Mouse (Mus musculus) small intestine, adult 2 months (tissue): Measurements from ENCODE around the gene Snapc1.

Experiments
- CTCF ChIP-seq: fragments of 200-500 bp; IDR thresholded peaks from 2 replicates; pipeline ENCODE4 v1.5.1; 2012; ENCODE audit warnings: low read depth, mild to moderate bottlenecking, control low read depth, inconsistent platforms, low read length, moderate library complexity, mixed read lengths; ENCODE audit not compliant: insufficient replicate concordance, insufficient read length; ENCODE audit errors: extremely low read depth
- POLR2A ChIP-seq: fragments of 200-500 bp; IDR thresholded peaks from 2 replicates; pipeline ENCODE4 v1.6.1; 2012; ENCODE audit warnings: low read depth, mild to moderate bottlenecking, control low read depth, inconsistent platforms, low read length, moderate library complexity

GRCm38 (mm10) chr12:73934528-73934927 is 29.8 kb upstream of the Snapc1 start:
- TF ChIP-seq CTCF (no peak), POLR2A (no peak)
